Mouse (Mus musculus) kidney, adult 18-20 months (tissue): ENCODE measurements around the gene Atxn2.
"Not testable (repeated sequence)": the region's sequence is repeated elsewhere in the genome, so short reads cannot be mapped to it uniquely, and the experiment has no call there.

Source experiments
- DNase-seq: peaks from one replicate; pipeline ENCODE4 v3.0.0; 2021

The Atxn2 gene

GRCm38 (mm10) chr5:121711174-121711927, at the start of gene Atxn2:
Gene Atxn2, plus strand, starts transcription at chr5:121711337.
- peak; percentile 89 for DNase-seq

GRCm38 (mm10) chr5:121661494-121661893, 49.6 kb upstream of the Atxn2 start:
- no peak for DNase-seq

DNA sequence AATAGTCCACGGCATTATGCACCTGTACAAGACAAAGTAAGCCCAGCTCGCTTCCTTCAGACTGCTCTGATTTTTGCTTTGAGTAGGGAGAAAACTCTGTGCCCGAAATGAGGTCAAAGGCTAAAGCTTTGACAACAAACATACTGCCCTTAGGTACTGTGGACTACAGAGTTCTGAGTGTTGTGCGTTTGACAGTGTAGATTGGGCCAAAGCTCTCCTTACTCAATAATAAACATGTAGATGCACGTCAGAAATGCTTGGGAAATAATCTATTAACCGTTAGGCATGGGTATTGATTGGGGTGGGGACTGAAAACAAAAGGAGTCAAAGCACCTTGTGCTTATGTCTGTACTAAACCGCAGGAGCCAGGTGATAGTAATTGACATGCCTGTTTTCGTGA, 47.7 kb upstream of the Atxn2 start:
- DNase-seq: no peak

DNA sequence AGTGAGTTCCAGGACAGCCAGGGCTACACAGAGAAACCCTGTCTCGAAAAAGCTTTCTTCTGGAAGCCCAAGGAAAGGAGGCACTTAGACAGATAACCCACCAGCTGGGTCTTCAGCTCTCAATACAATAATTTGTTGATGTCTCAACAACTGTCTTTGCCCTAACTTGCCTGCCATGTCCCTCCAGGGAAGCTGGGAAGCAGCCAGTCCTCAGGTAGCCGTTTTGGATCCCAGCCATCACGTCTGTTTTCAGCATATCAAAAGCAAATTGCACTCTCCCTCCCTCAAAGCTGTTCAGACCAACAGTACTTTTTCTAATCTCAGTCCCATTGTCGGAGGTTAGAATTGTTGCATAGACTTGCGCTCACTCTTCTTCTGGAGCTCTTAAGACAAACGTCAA, 47.1 kb upstream of the Atxn2 start:
- no peak for DNase-seq

GRCm38 (mm10) chr5:121664971-121665370, 46.2 kb upstream of the Atxn2 start:
- no peak for DNase-seq

GRCm38 (mm10) chr5:121667067-121667466, 44.1 kb upstream of the Atxn2 start:
- DNase-seq: peak; percentile 33

DNA sequence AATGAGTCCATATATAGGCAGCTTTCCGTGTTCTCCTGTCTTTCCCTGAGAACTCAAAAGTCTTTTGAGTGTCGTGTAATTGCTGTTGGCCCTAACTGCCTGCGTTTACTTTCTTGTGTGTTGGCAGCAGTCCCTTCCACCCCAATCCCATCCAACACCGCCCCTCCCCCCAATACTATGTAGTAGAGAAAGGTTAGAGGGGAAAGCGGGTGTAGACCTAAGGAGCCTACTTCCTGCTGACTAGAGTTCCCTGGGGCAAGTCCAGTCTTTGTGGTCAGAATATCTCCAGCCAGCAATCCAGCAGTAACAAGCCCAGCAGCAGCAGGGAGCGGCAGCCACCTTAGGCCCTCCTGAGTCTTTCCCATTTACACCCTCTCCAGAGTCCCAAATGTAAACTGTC, 42.7 kb upstream of the Atxn2 start:
- no peak for DNase-seq

DNA sequence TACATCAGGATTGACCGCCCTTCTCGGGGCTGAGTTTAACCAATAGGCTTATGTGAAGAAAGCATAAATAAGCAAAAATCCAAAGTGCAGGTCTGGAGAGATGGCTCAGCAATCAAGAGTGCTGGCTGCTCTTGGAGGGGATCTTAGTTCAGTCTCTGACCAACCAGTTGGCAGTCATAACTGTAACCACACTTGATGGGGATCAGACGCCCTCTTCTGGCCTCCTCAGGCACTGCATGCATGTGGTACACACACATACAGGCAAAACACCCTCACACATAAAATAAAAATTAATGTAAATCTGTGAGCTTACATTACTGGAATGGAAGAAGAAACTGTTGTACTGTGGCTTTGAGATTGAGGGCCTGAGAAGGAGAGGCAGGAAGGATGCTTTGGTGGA, 40.7 kb upstream of the Atxn2 start:
- DNase-seq: peak; percentile 51

- DNase-seq: no peak
These were observed 28.9 kb upstream of the Atxn2 start for GRCm38 (mm10) chr5:121682250-121682649.

DNA sequence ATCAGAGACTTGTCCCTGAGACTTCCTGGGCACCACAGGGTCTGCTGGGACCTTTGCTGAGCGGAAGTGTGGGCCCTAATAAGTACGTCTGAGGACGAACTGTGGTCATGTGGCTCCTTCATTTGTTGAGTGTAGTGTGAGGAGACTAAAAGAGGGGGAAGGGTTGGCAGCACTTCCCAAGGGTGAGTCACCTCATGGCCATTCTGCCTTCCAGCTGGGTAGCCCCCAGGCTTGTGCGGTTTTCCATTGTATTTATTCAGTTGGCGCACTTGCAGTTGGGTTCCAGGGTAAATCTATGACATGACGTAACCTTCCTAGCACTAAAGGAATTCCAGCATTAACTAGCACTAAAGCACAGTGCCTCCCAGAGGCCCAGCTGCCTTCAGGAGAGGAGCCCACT, 25.6 kb upstream of the Atxn2 start:
- no peak for DNase-seq

DNA sequence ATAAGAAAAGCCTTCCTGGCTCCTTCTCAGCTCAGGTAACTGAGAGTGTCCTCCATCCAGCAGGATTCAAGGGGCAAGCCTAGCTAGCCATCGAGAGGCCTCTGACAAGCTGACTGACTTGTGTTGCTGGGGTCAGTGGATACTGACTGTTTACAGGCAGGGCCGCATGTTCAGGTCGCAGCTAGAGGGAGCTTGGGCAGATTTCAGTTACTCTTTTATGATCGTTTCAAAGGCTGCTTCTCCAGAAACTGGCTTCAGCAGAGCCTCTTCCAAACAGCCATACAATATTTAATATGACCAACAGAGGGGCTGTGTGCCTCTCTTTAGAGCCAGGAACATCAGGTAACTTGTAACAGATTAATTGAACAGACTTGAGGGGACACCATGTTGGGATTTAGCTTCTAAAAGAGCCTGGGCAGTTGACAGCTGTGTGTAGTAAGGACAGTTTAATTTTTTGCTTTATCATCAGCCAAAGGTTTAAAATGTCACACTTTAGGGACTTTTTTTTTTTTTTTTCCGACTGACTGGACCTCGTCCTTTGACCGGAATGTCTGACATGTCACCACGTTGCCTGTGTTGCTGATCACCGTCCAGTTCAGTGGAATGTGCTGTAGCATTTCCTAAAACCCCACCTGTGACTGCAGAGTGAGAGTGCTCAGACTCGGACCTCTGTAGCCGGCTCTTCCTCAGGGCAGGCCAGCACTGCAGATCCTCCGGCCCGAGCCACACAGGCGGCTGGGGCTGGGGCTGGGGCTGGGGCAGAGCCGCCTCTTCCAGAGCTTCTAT, 24.8 kb upstream of the Atxn2 start:
- no peak for DNase-seq

GRCm38 (mm10) chr5:121690482-121691211, 20.5 kb upstream of the Atxn2 start:
- peak; percentile 76 for DNase-seq

GRCm38 (mm10) chr5:121691436-121691835, 19.7 kb upstream of the Atxn2 start:
- DNase-seq: not testable (repeated sequence)

- DNase-seq: no peak
These were observed 18.2 kb upstream of the Atxn2 start for GRCm38 (mm10) chr5:121692897-121693296.

GRCm38 (mm10) chr5:121696761-121697160, 14.4 kb upstream of the Atxn2 start:
- DNase-seq: no peak

DNA sequence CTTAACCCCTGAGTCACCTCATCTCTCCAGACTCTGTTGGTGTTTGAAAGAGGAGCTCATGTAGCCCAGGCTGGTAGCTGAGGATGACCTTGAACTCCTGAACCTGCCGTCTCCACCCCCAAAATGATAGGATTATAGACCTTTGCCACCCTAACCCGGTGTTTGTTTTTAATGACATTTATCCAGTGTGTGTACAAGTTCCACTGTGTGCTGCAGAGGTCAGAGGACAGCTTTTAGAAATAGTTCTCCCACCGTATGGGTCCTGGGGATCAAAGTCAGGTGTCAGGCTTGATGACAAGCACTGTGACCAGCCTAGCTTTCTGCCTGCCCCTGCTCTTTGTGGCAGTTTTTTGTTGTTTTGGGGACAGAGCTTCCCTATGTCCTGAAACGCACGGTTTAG, 11.2 kb upstream of the Atxn2 start:
- DNase-seq: no peak

DNA sequence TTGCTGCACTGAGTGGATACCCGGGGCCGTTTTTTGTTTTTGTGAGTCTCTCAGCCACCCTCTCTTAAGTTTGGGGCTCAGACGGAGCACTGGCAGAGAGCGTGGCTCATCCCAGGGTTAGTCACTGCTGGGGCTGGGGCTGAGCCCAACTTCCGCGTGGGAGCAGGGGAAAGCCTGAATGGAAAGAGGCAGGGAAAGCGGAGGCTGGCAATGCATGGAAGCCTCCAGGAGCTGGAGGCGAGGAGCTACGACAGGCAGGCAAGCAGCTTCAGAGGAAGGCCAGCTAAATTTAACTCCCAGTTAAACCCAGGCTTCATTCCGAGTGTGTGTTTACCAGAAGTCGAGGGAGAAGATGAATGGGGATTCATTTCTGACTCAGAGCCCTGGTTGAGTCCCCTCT, 10.6 kb upstream of the Atxn2 start:
- DNase-seq: no peak

- no peak for DNase-seq
These were observed 9.9 kb upstream of the Atxn2 start for GRCm38 (mm10) chr5:121701111-121701769.

DNA sequence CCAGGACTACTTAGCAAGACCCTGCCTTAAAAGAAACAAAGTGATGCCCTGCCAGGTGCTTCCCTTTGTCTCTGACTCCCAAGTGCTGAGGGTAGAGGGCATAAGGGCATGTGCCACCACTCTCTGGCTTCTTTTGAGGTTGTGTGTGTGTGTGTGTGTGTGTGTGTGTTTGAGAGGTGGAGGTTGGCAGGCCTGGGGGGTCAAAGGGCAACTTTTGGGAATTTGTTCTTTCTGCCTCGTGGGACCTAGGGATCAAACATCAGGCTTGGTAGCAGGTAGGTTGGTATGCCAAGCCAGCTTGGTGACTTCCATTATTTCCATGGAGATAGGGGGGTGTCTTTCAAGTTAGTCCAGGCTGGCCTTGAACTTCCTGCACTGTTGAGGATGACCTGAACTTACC, 7.8 kb upstream of the Atxn2 start:
- DNase-seq: peak; percentile 42

- peak; percentile 45 for DNase-seq
These were observed 6.5 kb upstream of the Atxn2 start for GRCm38 (mm10) chr5:121704512-121705248.

GRCm38 (mm10) chr5:121710402-121710801, 735 bp upstream of the Atxn2 start:
- peak; percentile 34 for DNase-seq

DNA sequence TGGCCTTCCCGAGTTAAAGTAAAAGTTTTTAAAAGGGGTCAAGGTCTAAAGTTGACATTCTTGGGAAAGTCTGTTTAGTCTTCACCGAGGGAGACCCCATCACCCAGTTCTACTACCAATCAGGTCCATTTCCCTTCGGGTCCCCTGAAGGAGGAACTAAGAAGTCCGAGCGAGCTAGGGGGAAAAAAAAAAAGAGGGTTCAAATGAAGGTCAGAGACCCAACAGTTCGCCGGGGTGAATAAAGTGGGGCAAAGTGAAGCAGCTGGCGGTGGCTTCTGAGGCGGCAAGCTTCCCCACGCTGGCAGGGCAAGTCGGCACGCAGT, 325 bp upstream of the Atxn2 start:
- DNase-seq: no peak

DNA sequence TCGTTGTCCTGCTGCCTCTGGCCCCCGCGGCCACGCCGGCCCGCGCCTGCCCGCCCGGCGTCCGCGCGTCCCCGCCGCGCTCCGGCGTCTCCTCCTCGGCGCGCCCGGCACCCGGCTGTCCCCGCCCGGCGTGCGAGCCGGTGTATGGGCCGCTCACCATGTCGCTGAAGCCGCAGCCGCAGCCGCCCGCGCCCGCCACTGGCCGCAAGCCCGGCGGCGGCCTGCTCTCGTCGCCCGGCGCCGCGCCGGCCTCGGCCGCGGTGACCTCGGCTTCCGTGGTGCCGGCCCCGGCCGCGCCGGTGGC, 743 bp downstream of the Atxn2 start:
- no peak for DNase-seq
